Mouse (Mus musculus) forebrain, postnatal 0 days (tissue): ENCODE measurements around the gene Zfp362. TPM values are rescaled to one million over a fixed set of nuclear protein-coding genes. Genes with fewer than 3 reads are reported as not detected.

Source experiments
- ATAC-seq: fragments of 200-750 bp; cut with Nextera tagmentation; 2 replicates; pipeline ENCODE4 v1.8.0; 2017; ENCODE audit warnings: mild to moderate bottlenecking, moderate library complexity
- DNase-seq: peaks from one replicate; pipeline ENCODE4 v3.0.0-alpha.2; 2015
- H3K27ac ChIP-seq: fragments of 300-500 bp; sonication (generic); 2 replicates; pipeline ENCODE4 v1.5.1; 2014; ENCODE audit warnings: low read depth, mild to moderate bottlenecking, antibody characterized with exemption, low read length, moderate library complexity, mixed read lengths
- H3K27me3 ChIP-seq: fragments of 300-500 bp; sonication (generic); 2 replicates; pipeline ENCODE4 v1.6.1; 2014; ENCODE audit warnings: mild to moderate bottlenecking, low read length, mixed read lengths; ENCODE audit not compliant: insufficient read depth
- H3K36me3 ChIP-seq: fragments of 300-500 bp; sonication (generic); 2 replicates; pipeline ENCODE4 v1.6.1; 2014; ENCODE audit warnings: mild to moderate bottlenecking, moderate library complexity; ENCODE audit not compliant: insufficient read depth
- H3K4me1 ChIP-seq: fragments of 300-500 bp; sonication (generic); 2 replicates; pipeline ENCODE4 v1.6.1; 2014; ENCODE audit warnings: antibody characterized with exemption; ENCODE audit not compliant: insufficient read depth
- H3K4me2 ChIP-seq: fragments of 300-500 bp; sonication (generic); 2 replicates; pipeline ENCODE4 v1.6.1; 2014; ENCODE audit warnings: low read depth, mild to moderate bottlenecking, moderate library complexity
- H3K4me3 ChIP-seq: fragments of 300-500 bp; sonication (generic); 2 replicates; pipeline ENCODE4 v1.5.1; 2014; ENCODE audit warnings: low read depth, low read length, mixed read lengths
- H3K9ac ChIP-seq: fragments of 300-500 bp; sonication (generic); 2 replicates; pipeline ENCODE4 v1.6.1; 2014; ENCODE audit warnings: mild to moderate bottlenecking
- H3K9me3 ChIP-seq: fragments of 300-500 bp; sonication (generic); 2 replicates; pipeline ENCODE4 v1.6.1; 2016; ENCODE audit warnings: low read length
- CTCF ChIP-seq: sonication (generic); IDR thresholded peaks from 2 replicates; pipeline ENCODE4 v1.5.1; 2016; ENCODE audit warnings: antibody characterized with exemption, control low read depth, low read depth
- WGBS: fragments of 180-500 bp; shearing (Covaris S2); extraction: QIAGEN DNeasy Blood & Tissue Kit; methylation state at CpG from one replicate; pipeline ENCODE4 v1.1.7; 2014; 5-methylcytosine and 5-hydroxymethylcytosine counted together
- polyA plus RNA-seq: library from polyadenylated mRNA; unstranded; fragments of >200 nt; fragmentation: Nextera tagmentation; extraction: Ambion mirVana; gene quantifications from 2 replicates; pipeline ENCODE4 v1.2.1, GENCODE M21; 2015
- total RNA-seq: library from RNA; depleted of rRNA; stranded (reverse); fragments of >200 nt; gene quantifications from 2 replicates; pipeline ENCODE4 v1.2.3, GENCODE M21; 2014; rRNA removed

Zfp362 gene
- total RNA-seq (23.2 and 26.9 TPM in 2 replicates), polyA plus RNA-seq (26.6 and 29.8 TPM in 2 replicates)

- Histone ChIP-seq H3K4me3 (peak within 1 kb of the TSS; percentile 91), H3K9ac (peak within 1 kb of the TSS; percentile 81), H3K27ac (peak within 1 kb of the TSS; percentile 97), H3K36me3 (no peaks in the 10 kb centered on the region), H3K4me2 (peak within 1 kb of the TSS; percentile 94), H3K27me3 (no peaks in the 10 kb centered on the region), H3K4me1 (peaks cover 17% of the 10 kb centered on the region), H3K9me3 (no peaks in the 10 kb centered on the region)
- ATAC-seq (peak; percentile 76), DNase-seq (peak; percentile 70)
- under 1% methylated on average over 43 of the region's 111 CpGs for WGBS
- no peak for TF ChIP-seq CTCF
Observed at GRCm38 (mm10) chr4:128806043-128806826, at the start of gene Zfp362. TSS of gene Zfp362 (minus strand) at chr4:128806045.

GRCm38 (mm10) chr4:128855613-128856040, 49.8 kb upstream of the Zfp362 start:
- Histone ChIP-seq H3K4me1 (no peaks in the 10 kb centered on the region), H3K4me2 (no peak overlapping the region), H3K4me3 (no peak overlapping the region), H3K9me3 (no peaks in the 10 kb centered on the region), H3K36me3 (no peaks in the 10 kb centered on the region), H3K27me3 (no peaks in the 10 kb centered on the region), H3K9ac (no peak overlapping the region), H3K27ac (no peak overlapping the region)
- WGBS: 66% methylated on average over 4 of the region's 4 CpGs
- no peak for ATAC-seq
- DNase-seq: no peak
- TF ChIP-seq CTCF: no peak

GRCm38 (mm10) chr4:128853117-128853516, 47.3 kb upstream of the Zfp362 start:
- H3K4me1 ChIP-seq: no peaks in the 10 kb centered on the region
- no peak overlapping the region for H3K9ac ChIP-seq
- H3K4me3 ChIP-seq: no peak overlapping the region
- ATAC-seq: no peak
- H3K27me3 ChIP-seq: no peaks in the 10 kb centered on the region
- 76% methylated on average over 11 of the region's 11 CpGs for WGBS
- H3K36me3 ChIP-seq: no peaks in the 10 kb centered on the region
- no peak overlapping the region for H3K27ac ChIP-seq
- TF ChIP-seq CTCF: no peak
- no peaks in the 10 kb centered on the region for H3K9me3 ChIP-seq
- no peak for DNase-seq
- no peak overlapping the region for H3K4me2 ChIP-seq

- 90% methylated on average over 12 of the region's 12 CpGs for WGBS
Observed at GRCm38 (mm10) chr4:128852266-128852887, 46.5 kb upstream of the Zfp362 start.

GRCm38 (mm10) chr4:128849686-128850085, 43.8 kb upstream of the Zfp362 start:
- Histone ChIP-seq H3K4me3 (no peak overlapping the region), H3K4me1 (0 out of 2 replicates have a peak, but pooled peaks cover 4% of the 10 kb centered on the region)
- no peak for ATAC-seq

More at GRCm38 (mm10) chr4:128852266-128852887, 46.5 kb upstream of the Zfp362 start:
- no peaks in the 10 kb centered on the region for H3K9me3 ChIP-seq
- no peak for TF ChIP-seq CTCF
- H3K4me2 ChIP-seq: no peak overlapping the region
- ATAC-seq (no peak), DNase-seq (no peak)
- H3K9ac ChIP-seq: no peak overlapping the region
- no peak overlapping the region for H3K27ac ChIP-seq
- H3K36me3 ChIP-seq: no peaks in the 10 kb centered on the region
- H3K4me1 ChIP-seq: no peaks in the 10 kb centered on the region
- H3K4me3 ChIP-seq: no peak overlapping the region
- H3K27me3 ChIP-seq: no peaks in the 10 kb centered on the region

GRCm38 (mm10) chr4:128848961-128849360, 43.1 kb upstream of the Zfp362 start:
- WGBS: 95% methylated on average over 3 of the region's 3 CpGs
- Histone ChIP-seq H3K4me3 (no peak overlapping the region), H3K9me3 (no peaks in the 10 kb centered on the region), H3K9ac (no peak overlapping the region), H3K4me1 (0 out of 2 replicates have a peak, but pooled peaks cover 6% of the 10 kb centered on the region), H3K27me3 (no peaks in the 10 kb centered on the region), H3K36me3 (no peaks in the 10 kb centered on the region), H3K27ac (no peak overlapping the region), H3K4me2 (no peak overlapping the region)
- DNase-seq (no peak), ATAC-seq (no peak)
- no peak for TF ChIP-seq CTCF

More at GRCm38 (mm10) chr4:128849686-128850085, 43.8 kb upstream of the Zfp362 start:
- Histone ChIP-seq H3K36me3 (no peaks in the 10 kb centered on the region), H3K27ac (no peak overlapping the region), H3K4me2 (no peak overlapping the region), H3K9ac (no peak overlapping the region), H3K27me3 (no peaks in the 10 kb centered on the region), H3K9me3 (no peaks in the 10 kb centered on the region)
- no peak for TF ChIP-seq CTCF
- DNase-seq: no peak
- 80% methylated on average over 7 of the region's 7 CpGs for whole genome bisulfite sequencing
